Mouse (Mus musculus): ENCODE results near the gene Klrc1.
"Not testable (repeated sequence)": the region's sequence is repeated elsewhere in the genome, so short reads cannot be mapped to it uniquely, and the experiment has no call there.

Klrc1 gene

GRCm38 (mm10) chr6:129678873-129679272 lies at the start of gene Klrc1:
TSS of gene Klrc1 (minus strand) at chr6:129678973.
- DNase-seq (ENCODE audit: low spot score): no peak

- no peak for DNase-seq (ENCODE audit: low spot score)
Measured at GRCm38 (mm10) chr6:129727237-129727636, 48.5 kb upstream of the Klrc1 start.

GRCm38 (mm10) chr6:129721390-129721789 lies 42.6 kb upstream of the Klrc1 start:
- DNase-seq (ENCODE audit: low spot score): no peak

- DNase-seq (ENCODE audit: low spot score): no peak
Measured at GRCm38 (mm10) chr6:129720487-129720886, 41.7 kb upstream of the Klrc1 start.

GRCm38 (mm10) chr6:129717032-129717431 lies 38.3 kb upstream of the Klrc1 start, which contains the start of gene Klri1:
TSS of gene Klri1 (minus strand) at chr6:129717132.
- DNase-seq (ENCODE audit: low spot score): no peak

GRCm38 (mm10) chr6:129713566-129713965 lies 34.8 kb upstream of the Klrc1 start:
- DNase-seq (ENCODE audit: low spot score): no peak

- DNase-seq (ENCODE audit: low spot score): not testable (repeated sequence)
Measured at GRCm38 (mm10) chr6:129691436-129691835, 12.7 kb upstream of the Klrc1 start.

- DNase-seq (ENCODE audit: low spot score): peak; percentile 2
Measured at GRCm38 (mm10) chr6:129680379-129680778, 1.6 kb upstream of the Klrc1 start.

- DNase-seq (ENCODE audit: low spot score): not testable (repeated sequence)
Measured at GRCm38 (mm10) chr6:129661301-129661700, 17.5 kb downstream of the Klrc1 start.

GRCm38 (mm10) chr6:129660589-129660988 lies 18.2 kb downstream of the Klrc1 start, which contains the start of gene Klrc2:
TSS of gene Klrc2 (minus strand) at chr6:129660689.
- not testable (repeated sequence) for DNase-seq (ENCODE audit: low spot score)

- not testable (repeated sequence) for DNase-seq (ENCODE audit: low spot score)
Measured at GRCm38 (mm10) chr6:129644054-129644453, 34.7 kb downstream of the Klrc1 start.

- DNase-seq (ENCODE audit: low spot score): not testable (repeated sequence)
Measured at GRCm38 (mm10) chr6:129643237-129643636, 35.5 kb downstream of the Klrc1 start, which contains the start of gene Klrc3. TSS of gene Klrc3 (minus strand) at chr6:129643337.

- not testable (repeated sequence) for DNase-seq (ENCODE audit: low spot score)
Measured at GRCm38 (mm10) chr6:129631046-129631445, 47.7 kb downstream of the Klrc1 start.

GRCm38 (mm10) chr6:129623735-129624134 lies 55.0 kb downstream of the Klrc1 start, which contains the start of gene Klrk1:
TSS of gene Klrk1 (minus strand) at chr6:129623864.
- DNase-seq (ENCODE audit: low spot score): no peak

Measured in lung, postnatal 25 days (tissue).